Mouse (Mus musculus) E14TG2a.4 (cell line): Measurements from ENCODE around the gene Vmn1r34.
"Not testable (repeated sequence)": the region's sequence is repeated elsewhere in the genome, so short reads cannot be mapped to it uniquely, and the experiment has no call there.

Source experiments
- H3K27me3 ChIP-seq: 2 replicates; pipeline ENCODE4 v1.6.1; 2014; ENCODE audit warnings: low read length, control low read depth; ENCODE audit not compliant: insufficient read depth
- H3K36me3 ChIP-seq: 2 replicates; pipeline ENCODE4 v1.6.1; 2014; ENCODE audit warnings: low read length, control low read depth; ENCODE audit not compliant: insufficient read depth
- H3K4me1 ChIP-seq: replicated peaks from 2 replicates; pipeline ENCODE4 v1.6.1; 2014; ENCODE audit warnings: low read depth, low read length, control low read depth
- H3K4me3 ChIP-seq: replicated peaks from 2 replicates; pipeline ENCODE4 v1.5.1; 2014; ENCODE audit warnings: mild to moderate bottlenecking, low read length
- H3K9me3 ChIP-seq: 2 replicates; pipeline ENCODE4 v1.6.1; 2014; ENCODE audit warnings: low read length, control low read depth
- CTCF ChIP-seq: conservative IDR thresholded peaks from 2 replicates; pipeline ENCODE4 v1.5.1; 2014; ENCODE audit warnings: low read length
- NANOG ChIP-seq: IDR thresholded peaks from 2 replicates; pipeline ENCODE4 v1.6.1; 2014; ENCODE audit warnings: borderline replicate concordance, low read length, mixed read lengths
- POU5F1 ChIP-seq: IDR thresholded peaks from 2 replicates; pipeline ENCODE4 v1.6.1; 2014; ENCODE audit warnings: low read length, borderline replicate concordance

The Vmn1r34 gene

GRCm38 (mm10) chr6:66643779-66644178 is at the start of gene Vmn1r34:
TSS of gene Vmn1r34 (minus strand) at chr6:66643879.
- Histone ChIP-seq H3K36me3 (no peaks in the 10 kb centered on the region), H3K9me3 (no peaks in the 10 kb centered on the region), H3K4me1 (no peaks in the 10 kb centered on the region), H3K27me3 (no peaks in the 10 kb centered on the region), H3K4me3 (no peak within 1 kb of the TSS)
- TF ChIP-seq CTCF: no peak
- no peak for TF ChIP-seq POU5F1
- no peak for TF ChIP-seq NANOG

- no peaks in the 10 kb centered on the region for H3K36me3 ChIP-seq
- H3K4me3 ChIP-seq: no peak within 1 kb of the TSS
- no peaks in the 10 kb centered on the region for H3K4me1 ChIP-seq
- TF ChIP-seq CTCF: no peak
- TF ChIP-seq NANOG: no peak
- peaks cover 9% of the 10 kb centered on the region; the same call in 1 of the 2 replicates for H3K9me3 ChIP-seq
- H3K27me3 ChIP-seq: no peaks in the 10 kb centered on the region
Observed at GRCm38 (mm10) chr6:66685806-66686205, 42.1 kb upstream of the Vmn1r34 start, which contains the start of gene Vmn1r35. TSS of gene Vmn1r35 (minus strand) at chr6:66685906.

- H3K27me3 ChIP-seq, H3K4me3 ChIP-seq, H3K9me3 ChIP-seq, H3K4me1 ChIP-seq, H3K36me3 ChIP-seq: not testable (repeated sequence)
Observed at GRCm38 (mm10) chr6:66618182-66618581, 25.5 kb downstream of the Vmn1r34 start, which contains the start of gene Vmn1r33. TSS of gene Vmn1r33 (minus strand) at chr6:66618282.

- Histone ChIP-seq H3K4me3 (no peak overlapping the region), H3K4me1 (no peaks in the 10 kb centered on the region), H3K27me3 (no peaks in the 10 kb centered on the region), H3K9me3 (peaks cover 12% of the 10 kb centered on the region), H3K36me3 (no peaks in the 10 kb centered on the region)
- TF ChIP-seq POU5F1 (no peak), NANOG (no peak), CTCF (no peak)
Observed at GRCm38 (mm10) chr6:66595804-66596203, 47.9 kb downstream of the Vmn1r34 start.
